Comparison of ENCODE assay signal across 9 mouse cellular contexts in the genomic region with DNA sequence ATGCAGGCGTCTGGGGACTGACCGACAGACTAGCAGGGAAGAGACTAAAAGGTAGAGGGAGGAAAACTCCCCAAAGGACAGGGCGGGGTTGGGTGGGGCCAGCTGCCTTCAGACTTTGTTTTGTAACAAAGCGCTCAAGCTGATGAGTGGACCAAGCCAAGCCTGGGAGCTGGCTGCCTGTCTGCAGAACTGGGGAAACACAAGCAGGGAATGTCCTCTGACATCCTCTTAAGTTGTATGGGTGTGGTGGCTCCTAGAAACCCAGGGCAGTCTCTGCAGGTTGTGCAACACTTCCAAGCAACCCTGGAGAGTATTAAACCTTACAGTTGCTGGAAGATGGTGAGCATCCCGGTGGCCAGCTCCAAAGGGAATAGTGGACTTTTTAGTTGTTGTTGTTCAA. TPM values are rescaled to one million over a fixed set of nuclear protein-coding genes. Genes with fewer than 3 reads are reported as not detected.
A peak's percentile ranks its signal among the peaks of the same experiment; 100 is the strongest.
DNase-seq lines count a peak whose midpoint lies in the region; ATAC-seq and TF ChIP-seq lines count a peak whose summit lies in the region.
"Had no signal": no experiment of that assay in that cellular context is flagged by ENCODE, and none has a peak within 500 bp of the region (broad histone marks: within the 10 kb centered on the region; RNA-seq: fewer than 3 reads in every experiment).

No protein-coding gene starts in this region.

- peak; percentile 53 for DNase-seq in gastrocnemius, postnatal 25 days
- DNase-seq in gastrocnemius, postnatal 10 days = no peak
- DNase-seq in hindbrain, postnatal 0 days (ENCODE audit: low spot score) = no peak
- no peak for DNase-seq in ovary, adult 18-20 months (ENCODE audit: low spot score)
- no peak for DNase-seq in embryo, embryonic 10 days (ENCODE audit: low spot score)
- no peak for DNase-seq in adrenal gland, postnatal 4 days (ENCODE audit: low spot score in 2 of 2)

- peak overlapping the region; percentile 47 for H3K9ac ChIP-seq in hindbrain, postnatal 0 days (replicated peaks; ENCODE audit: low read length)

- 0 out of 2 replicates have a peak overlapping the region, but pooled peaks have one; percentile 10 for H3K4me3 ChIP-seq in cortical plate, adult 2 months (ENCODE audit: insufficient read depth, low read length)
- peak overlapping the region; percentile 56 for H3K4me3 ChIP-seq in hindbrain, postnatal 0 days (ENCODE audit: low read length)
- H3K4me3 ChIP-seq in macrophage (ENCODE audit: inconsistent target) = peak overlapping the region; percentile 73

- no peak for TF ChIP-seq CTCF in cortical plate, adult 2 months (IDR thresholded peaks at IDR 0.05; ENCODE audit: extremely low read depth, insufficient read depth, low read length)
- no peak for TF ChIP-seq CTCF in hindbrain, postnatal 0 days (IDR thresholded peaks at IDR 0.05; ENCODE audit: low read depth)

- no peaks in the 10 kb centered on the region for H3K36me3 ChIP-seq in hindbrain, postnatal 0 days (ENCODE audit: insufficient read depth, low read length)
- H3K36me3 ChIP-seq in macrophage (ENCODE audit: inconsistent target) = no peaks in the 10 kb centered on the region

- no peak for ATAC-seq in hindbrain, postnatal 0 days

- H3K4me1 ChIP-seq in cortical plate, adult 2 months (ENCODE audit: control insufficient read depth, insufficient read depth, low read length) = peaks cover 2% of the 10 kb centered on the region; the same call in 1 of the 2 replicates
- 0 out of 2 replicates have a peak, but pooled peaks cover 2% of the 10 kb centered on the region for H3K4me1 ChIP-seq in hindbrain, postnatal 0 days (ENCODE audit: insufficient read depth, low read length)

- H3K27me3 ChIP-seq in hindbrain, postnatal 0 days (ENCODE audit: insufficient read depth, low read length) = no peaks in the 10 kb centered on the region

- H3K9me3 ChIP-seq in hindbrain, postnatal 0 days (ENCODE audit: low read length) = no peaks in the 10 kb centered on the region

- peak overlapping the region; percentile 67 for H3K4me2 ChIP-seq in hindbrain, postnatal 0 days (ENCODE audit: low read depth, low read length)

- TF ChIP-seq POLR2A in cortical plate, adult 2 months (IDR thresholded peaks at IDR 0.05; ENCODE audit: extremely low read depth, insufficient read depth, low read length) = no peak

- H3K27ac ChIP-seq in cortical plate, adult 2 months (ENCODE audit: insufficient read depth, low read length) = no peak overlapping the region
- peak overlapping the region; percentile 83; the same call in 1 of the 2 replicates for H3K27ac ChIP-seq in hindbrain, postnatal 0 days
- H3K27ac ChIP-seq in macrophage = peak overlapping the region; percentile 51; the same call in 1 of the 2 replicates

- WGBS in hindbrain, postnatal 0 days = 59% methylated on average over 5 of the region's 5 CpGs
- 73% methylated on average over 5 of the region's 5 CpGs for WGBS in macrophage (ENCODE audit: missing documents)

- H3K79me2 ChIP-seq in macrophage (ENCODE audit: inconsistent target) = peaks cover 60% of the 10 kb centered on the region

RNA-seq across cellular contexts. Expression of a gene that starts 1.4 kb away (rescaled TPM):
- 10 to 100 TPM; 28.4 to 33.7 TPM for total RNA-seq in gastrocnemius, postnatal 25 days (2021)
- 10 to 100 TPM; 84.5 to 86.4 TPM for total RNA-seq in gastrocnemius, postnatal 10 days (2021)
- polyA plus RNA-seq in cortical plate, adult 2 months (2012; rRNA removed) = 88.3 and 105 TPM in 2 replicates
- 62.5 and 80.5 TPM in 2 replicates for total RNA-seq in hindbrain, postnatal 0 days (2014; rRNA removed)
- polyA plus RNA-seq in hindbrain, postnatal 0 days (2015; fragmentation: Nextera tagmentation; extraction: Ambion mirVana) = 158 and 183 TPM in 2 replicates
- 10 to 100 TPM in 13 of 26 experiments, 1 to 10 TPM in 12, under 1 TPM in 1; 0.96 to 52.6 (median 9.9) TPM for total RNA-seq in macrophage (2018; cell fraction: chromatin; rRNA removed)
- total RNA-seq in macrophage (2018; cell fraction: cytosol; rRNA removed) = 100 to 1,000 TPM in 13 of 26 experiments, 10 to 100 TPM in 13; 11.8 to 220 (median 99.5) TPM
- 100 to 1,000 TPM in 8 of 26 experiments, 10 to 100 TPM in 15, 1 to 10 TPM in 3; 8.1 to 185 (median 27.5) TPM for total RNA-seq in macrophage (2018; cell fraction: nucleus; rRNA removed)
- 296 to 414 TPM (median 359 TPM) in 3 replicates for polyA plus RNA-seq in macrophage (2018)
- total RNA-seq in adrenal gland, postnatal 4 days (2021) = 100 to 1,000 TPM; 141 to 154 TPM
- polyA plus RNA-seq: erythroblast, embryonic 14.5 days had no signal

RNA-seq across cellular contexts. Expression of a gene that starts 53.4 kb away (rescaled TPM):
- total RNA-seq in gastrocnemius, postnatal 25 days (2021) = 10 to 100 TPM; 17.3 to 42.4 TPM
- 10 to 100 TPM; 26.5 to 27.6 TPM for total RNA-seq in gastrocnemius, postnatal 10 days (2021)
- polyA plus RNA-seq in cortical plate, adult 2 months (2012; rRNA removed) = 19.9 and 22.9 TPM in 2 replicates
- 29.5 and 30.0 TPM in 2 replicates for total RNA-seq in hindbrain, postnatal 0 days (2014; rRNA removed)
- polyA plus RNA-seq in hindbrain, postnatal 0 days (2015; fragmentation: Nextera tagmentation; extraction: Ambion mirVana) = 11.2 and 17.2 TPM in 2 replicates
- 100 to 1,000 TPM in 17 of 26 experiments, 10 to 100 TPM in 9; 31.9 to 305 (median 136) TPM for total RNA-seq in macrophage (2018; cell fraction: chromatin; rRNA removed)
- total RNA-seq in macrophage (2018; cell fraction: cytosol; rRNA removed) = 10 to 100 TPM in 22 of 26 experiments, 1 to 10 TPM in 4; 5.7 to 59.9 (median 19.9) TPM
- 100 to 1,000 TPM in 11 of 26 experiments, 10 to 100 TPM in 15; 19.3 to 220 (median 94.7) TPM for total RNA-seq in macrophage (2018; cell fraction: nucleus; rRNA removed)
- 12.6 to 39.2 TPM (median 15.9 TPM) in 3 replicates for polyA plus RNA-seq in macrophage (2018)
- 10 to 100 TPM; 19.8 to 20.4 TPM for total RNA-seq in adrenal gland, postnatal 4 days (2021)

Comparison
In these comparisons a context has a peak if more than half of its experiments do, and no peak if none do; other contexts are left out.
1. H3K4me3 ChIP-seq: peak in every context shown above with its lines; median percentile 73 in macrophage; 56 in hindbrain, postnatal 0 days; 10 in cortical plate, adult 2 months.